Mouse (Mus musculus): ENCODE measurements around the gene Chmp2b. TPM values are rescaled to one million over a fixed set of nuclear protein-coding genes. Genes with fewer than 3 reads are reported as not detected.

Gene Chmp2b
- total RNA-seq (2023) = 45.3 to 53.2 TPM (median 48.9 TPM) in 4 replicates

GRCm38 (mm10) chr16:65561963-65562863 is at the start of gene Chmp2b:
Chmp2b (minus strand) TSS chr16:65562726.

DNA sequence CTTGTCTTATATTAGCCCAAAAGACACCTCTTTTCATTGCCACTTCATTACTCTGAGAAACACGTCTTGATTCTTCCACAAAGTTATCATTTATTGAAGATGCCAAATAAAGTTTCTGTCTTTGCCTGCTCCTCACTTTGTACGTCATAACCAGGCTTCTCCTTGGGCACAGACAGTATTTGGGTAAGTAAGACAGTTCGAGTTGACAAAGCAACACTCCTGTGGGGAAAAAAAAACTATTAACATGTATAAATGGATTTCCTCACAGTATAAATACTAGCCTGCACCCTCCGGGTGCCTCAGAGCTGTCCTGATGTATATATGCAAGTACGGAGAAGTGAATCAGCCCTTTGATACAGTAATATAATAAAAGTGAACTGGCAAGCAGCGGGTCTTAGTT is 42.3 kb downstream of the Chmp2b start, which contains the start of gene Pou1f1:
Pou1f1 (plus strand) TSS at position 301 of the 400 bp plus-strand sequence.

Other genes starting within 250 kb of the Chmp2b start
- not detected in 4 replicates for gene Pou1f1, start 42.2 kb downstream of the Chmp2b start, total RNA-seq (2023)